Mouse (Mus musculus): Measurements from ENCODE around the gene Tcf7l1. TPM values are rescaled to one million over a fixed set of nuclear protein-coding genes. Genes with fewer than 3 reads are reported as not detected.

Tcf7l1 gene
- polyA plus RNA-seq, 1 experiment from 2014 or later, result 17.5 TPM

GRCm38 (mm10) chr6:72677079-72677478 is 112.0 kb downstream of the Tcf7l1 start:
- WGBS, result 19% methylated on average over 10 of the region's 10 CpGs
- H3K4me1 ChIP-seq (ENCODE audit: insufficient read depth, low read depth, low read length), result peaks cover 11% of the 10 kb centered on the region

GRCm38 (mm10) chr6:72676376-72676775 is 112.7 kb downstream of the Tcf7l1 start:
- WGBS, result 39% methylated on average over 2 of the region's 2 CpGs
- peaks cover 11% of the 10 kb centered on the region for H3K4me1 ChIP-seq (ENCODE audit: insufficient read depth, low read depth, low read length)

More at GRCm38 (mm10) chr6:72677079-72677478, 112.0 kb downstream of the Tcf7l1 start:
- ATAC-seq (peak; percentile 67), DNase-seq (ENCODE audit: low spot score) (peak; percentile 64)
- no peak for TF ChIP-seq CTCF (IDR thresholded peaks at IDR 0.05)
- no peak for TF ChIP-seq EP300 (IDR thresholded peaks at IDR 0.05)
- H3K4me2 ChIP-seq (replicated peaks; ENCODE audit: low read depth, low read length), result peak overlapping the region; percentile 45
- H3K36me3 ChIP-seq (ENCODE audit: insufficient read depth, low read length), result no peaks in the 10 kb centered on the region
- no peak overlapping the region for H3K4me3 ChIP-seq (ENCODE audit: low read depth, low read length)
- no peaks in the 10 kb centered on the region for H3K27me3 ChIP-seq (replicated peaks; ENCODE audit: insufficient read depth, low read length)
- no peak overlapping the region for H3K9ac ChIP-seq (replicated peaks; ENCODE audit: low read depth)
- H3K9me3 ChIP-seq (ENCODE audit: low read length), result no peaks in the 10 kb centered on the region
- H3K27ac ChIP-seq (ENCODE audit: low read length), result peak overlapping the region; percentile 85

GRCm38 (mm10) chr6:72673751-72674150 is 115.3 kb downstream of the Tcf7l1 start:
- H3K4me3 ChIP-seq (ENCODE audit: low read depth, low read length), result no peak overlapping the region
- no peak for DNase-seq (ENCODE audit: low spot score)
- no peaks in the 10 kb centered on the region for H3K36me3 ChIP-seq (ENCODE audit: insufficient read depth, low read length)
- H3K9ac ChIP-seq (replicated peaks; ENCODE audit: low read depth), result no peak overlapping the region
- H3K9me3 ChIP-seq (ENCODE audit: low read length), result no peaks in the 10 kb centered on the region
- no peak overlapping the region for H3K27ac ChIP-seq (ENCODE audit: low read length)
- TF ChIP-seq CTCF (IDR thresholded peaks at IDR 0.05), result no peak
- no peak for TF ChIP-seq EP300 (IDR thresholded peaks at IDR 0.05)
- peaks cover 11% of the 10 kb centered on the region for H3K4me1 ChIP-seq (ENCODE audit: insufficient read depth, low read depth, low read length)
- H3K4me2 ChIP-seq (replicated peaks; ENCODE audit: low read depth, low read length), result no peak overlapping the region
- no peaks in the 10 kb centered on the region for H3K27me3 ChIP-seq (replicated peaks; ENCODE audit: insufficient read depth, low read length)
- ATAC-seq, result no peak

More at GRCm38 (mm10) chr6:72676376-72676775, 112.7 kb downstream of the Tcf7l1 start:
- no peaks in the 10 kb centered on the region for H3K9me3 ChIP-seq (ENCODE audit: low read length)
- H3K9ac ChIP-seq (replicated peaks; ENCODE audit: low read depth), result no peak overlapping the region
- peak; percentile 50 for DNase-seq (ENCODE audit: low spot score)
- H3K4me3 ChIP-seq (ENCODE audit: low read depth, low read length), result no peak overlapping the region
- no peaks in the 10 kb centered on the region for H3K36me3 ChIP-seq (ENCODE audit: insufficient read depth, low read length)
- TF ChIP-seq CTCF (IDR thresholded peaks at IDR 0.05), result peak; percentile 64
- TF ChIP-seq EP300 (IDR thresholded peaks at IDR 0.05), result no peak
- ATAC-seq, result peak; percentile 19; the same call in 1 of the 2 replicates
- peak overlapping the region; percentile 85 for H3K27ac ChIP-seq (ENCODE audit: low read length)
- H3K27me3 ChIP-seq (replicated peaks; ENCODE audit: insufficient read depth, low read length), result no peaks in the 10 kb centered on the region
- no peak overlapping the region for H3K4me2 ChIP-seq (replicated peaks; ENCODE audit: low read depth, low read length)

DNA sequence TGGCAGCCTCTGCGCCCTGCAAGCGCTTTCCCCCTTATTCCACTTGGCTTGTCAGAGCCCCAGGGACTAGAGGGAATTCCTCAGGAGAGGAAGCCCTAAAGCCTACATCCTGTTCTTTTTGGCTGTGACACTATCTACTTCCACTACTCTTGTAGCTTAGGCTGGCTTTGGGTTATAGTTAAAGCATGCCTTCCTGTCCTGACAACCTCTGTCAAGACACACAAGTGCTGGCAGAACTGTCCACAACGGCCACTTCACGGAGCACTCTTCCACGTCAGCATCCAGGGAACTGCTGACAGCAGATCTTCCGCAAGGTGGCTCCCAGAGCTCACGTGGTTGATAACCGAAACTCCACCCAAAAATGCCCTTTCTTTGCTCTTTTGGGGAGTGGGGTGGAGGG is 117.9 kb downstream of the Tcf7l1 start:
- Histone ChIP-seq H3K4me1 (ENCODE audit: insufficient read depth, low read depth, low read length) (no peaks in the 10 kb centered on the region; the same call in 1 of the 2 replicates), H3K9me3 (ENCODE audit: low read length) (no peaks in the 10 kb centered on the region), H3K4me2 (replicated peaks; ENCODE audit: low read depth, low read length) (no peak overlapping the region), H3K36me3 (ENCODE audit: insufficient read depth, low read length) (no peaks in the 10 kb centered on the region), H3K27me3 (replicated peaks; ENCODE audit: insufficient read depth, low read length) (no peaks in the 10 kb centered on the region), H3K27ac (ENCODE audit: low read length) (no peak overlapping the region), H3K4me3 (ENCODE audit: low read depth, low read length) (no peak overlapping the region), H3K9ac (replicated peaks; ENCODE audit: low read depth) (no peak overlapping the region)
- WGBS, result 34% methylated on average over 8 of the region's 8 CpGs
- peak; percentile 54 for ATAC-seq
- peak; percentile 31 for DNase-seq (ENCODE audit: low spot score)
- peak; percentile 48 for TF ChIP-seq CTCF (IDR thresholded peaks at IDR 0.05)
- TF ChIP-seq EP300 (IDR thresholded peaks at IDR 0.05), result no peak

- H3K9ac ChIP-seq (replicated peaks; ENCODE audit: low read depth), result no peak overlapping the region
- no peaks in the 10 kb centered on the region for H3K27me3 ChIP-seq (replicated peaks; ENCODE audit: insufficient read depth, low read length)
- no peaks in the 10 kb centered on the region for H3K36me3 ChIP-seq (ENCODE audit: insufficient read depth, low read length)
- ATAC-seq (no peak), DNase-seq (ENCODE audit: low spot score) (peak; percentile 64)
- H3K4me1 ChIP-seq (ENCODE audit: insufficient read depth, low read depth, low read length), result peaks cover 8% of the 10 kb centered on the region; the same call in 1 of the 2 replicates
- WGBS, result 61% methylated on average over 4 of the region's 4 CpGs
- H3K27ac ChIP-seq (ENCODE audit: low read length), result no peak overlapping the region
- H3K4me2 ChIP-seq (replicated peaks; ENCODE audit: low read depth, low read length), result no peak overlapping the region
- peak; percentile 81 for TF ChIP-seq CTCF (IDR thresholded peaks at IDR 0.05)
- no peak for TF ChIP-seq EP300 (IDR thresholded peaks at IDR 0.05)
- no peak overlapping the region for H3K4me3 ChIP-seq (ENCODE audit: low read depth, low read length)
- no peaks in the 10 kb centered on the region for H3K9me3 ChIP-seq (ENCODE audit: low read length)
These were observed 122.0 kb downstream of the Tcf7l1 start for GRCm38 (mm10) chr6:72667021-72667420.

DNA sequence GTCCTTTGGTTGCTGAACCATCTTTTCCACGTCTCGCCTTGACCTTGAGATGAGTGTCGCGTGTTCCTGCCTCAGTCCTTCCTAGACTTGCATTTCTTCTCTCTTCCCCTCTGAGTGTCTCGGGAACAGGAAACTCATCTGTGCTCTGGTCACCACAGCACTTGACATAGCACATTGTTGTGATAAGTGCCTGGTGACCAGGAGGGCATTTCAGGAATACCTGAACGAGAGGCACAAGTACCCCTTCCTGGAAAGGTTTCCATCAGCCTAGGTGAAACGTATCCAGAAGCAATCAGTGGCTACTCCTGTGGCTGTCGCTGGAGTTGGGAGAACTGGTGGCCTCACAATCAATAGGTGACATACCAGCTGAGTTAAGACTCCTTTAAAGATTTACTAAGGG is 124.8 kb downstream of the Tcf7l1 start:
- H3K4me1 ChIP-seq (ENCODE audit: insufficient read depth, low read depth, low read length), result peaks cover 21% of the 10 kb centered on the region
- ATAC-seq (peak; percentile 72), DNase-seq (ENCODE audit: low spot score) (peak; percentile 74)
- WGBS, result 25% methylated on average over 8 of the region's 8 CpGs
- no peaks in the 10 kb centered on the region for H3K36me3 ChIP-seq (ENCODE audit: insufficient read depth, low read length)
- H3K27me3 ChIP-seq (replicated peaks; ENCODE audit: insufficient read depth, low read length), result no peaks in the 10 kb centered on the region
- H3K9me3 ChIP-seq (ENCODE audit: low read length), result no peaks in the 10 kb centered on the region
- no peak for TF ChIP-seq CTCF (IDR thresholded peaks at IDR 0.05)
- peak; percentile 79 for TF ChIP-seq EP300 (IDR thresholded peaks at IDR 0.05)
- no peak overlapping the region; the same call in 1 of the 2 replicates for H3K4me2 ChIP-seq (replicated peaks; ENCODE audit: low read depth, low read length)
- H3K27ac ChIP-seq (ENCODE audit: low read length), result no peak overlapping the region
- H3K9ac ChIP-seq (replicated peaks; ENCODE audit: low read depth), result no peak overlapping the region
- H3K4me3 ChIP-seq (ENCODE audit: low read depth, low read length), result no peak overlapping the region

- 6% methylated on average over 1 of the region's 1 CpGs for WGBS
- no peaks in the 10 kb centered on the region for H3K9me3 ChIP-seq (ENCODE audit: low read length)
- no peaks in the 10 kb centered on the region for H3K27me3 ChIP-seq (replicated peaks; ENCODE audit: insufficient read depth, low read length)
- DNase-seq (ENCODE audit: low spot score) (no peak), ATAC-seq (no peak)
- H3K27ac ChIP-seq (ENCODE audit: low read length), result no peak overlapping the region
- TF ChIP-seq CTCF (IDR thresholded peaks at IDR 0.05) (peak; percentile 42), EP300 (IDR thresholded peaks at IDR 0.05) (no peak)
- H3K36me3 ChIP-seq (ENCODE audit: insufficient read depth, low read length), result no peaks in the 10 kb centered on the region
- no peak overlapping the region for H3K4me3 ChIP-seq (ENCODE audit: low read depth, low read length)
- peaks cover 21% of the 10 kb centered on the region for H3K4me1 ChIP-seq (ENCODE audit: insufficient read depth, low read depth, low read length)
- H3K9ac ChIP-seq (replicated peaks; ENCODE audit: low read depth), result no peak overlapping the region
- no peak overlapping the region for H3K4me2 ChIP-seq (replicated peaks; ENCODE audit: low read depth, low read length)
These were observed 126.1 kb downstream of the Tcf7l1 start for GRCm38 (mm10) chr6:72663000-72663399.
